Mouse (Mus musculus) adrenal gland (tissue): Measurements from ENCODE around the gene Fam13c.

Experiments
- intact Hi-C: fragments of 180-260 bp; cut with DNase I; formaldehyde crosslinking; loops from one replicate; pipeline ENCODE4 v1.15.1; 2025

Fam13c gene

DNA sequence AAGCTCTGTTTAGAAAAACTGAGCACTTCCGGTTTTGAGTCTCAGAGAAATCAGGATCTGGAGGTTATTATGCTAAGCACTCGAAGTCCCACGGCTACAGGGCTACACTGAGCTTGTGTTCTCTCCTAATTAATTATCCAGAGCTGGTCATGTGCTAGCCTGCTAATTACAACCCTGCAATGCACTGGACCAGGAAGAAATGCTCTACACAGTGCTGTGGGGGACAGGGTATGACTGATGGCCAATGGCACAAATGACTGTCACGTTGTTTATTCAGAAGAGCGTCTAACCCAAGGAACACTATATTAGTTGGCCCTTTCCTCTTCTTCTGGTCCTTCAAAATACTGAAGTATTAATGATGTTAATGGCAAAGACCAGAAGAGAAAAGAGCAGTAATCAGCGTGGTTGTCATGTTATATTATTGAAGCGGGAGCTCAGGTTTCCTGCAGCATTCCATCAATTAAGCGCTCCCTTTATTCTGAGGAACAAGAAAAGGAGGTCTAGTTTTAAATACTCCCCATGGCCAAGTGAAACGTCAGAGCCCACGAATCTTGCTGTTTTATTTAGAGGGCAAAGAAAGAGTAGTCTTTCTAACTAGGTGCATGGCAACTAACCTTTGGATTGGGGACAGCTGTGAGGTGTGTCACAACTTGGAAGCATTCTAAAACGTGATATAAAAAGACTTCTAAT is 18.4 kb downstream of the Fam13c start:
- intact Hi-C loops: no loop called here

DNA sequence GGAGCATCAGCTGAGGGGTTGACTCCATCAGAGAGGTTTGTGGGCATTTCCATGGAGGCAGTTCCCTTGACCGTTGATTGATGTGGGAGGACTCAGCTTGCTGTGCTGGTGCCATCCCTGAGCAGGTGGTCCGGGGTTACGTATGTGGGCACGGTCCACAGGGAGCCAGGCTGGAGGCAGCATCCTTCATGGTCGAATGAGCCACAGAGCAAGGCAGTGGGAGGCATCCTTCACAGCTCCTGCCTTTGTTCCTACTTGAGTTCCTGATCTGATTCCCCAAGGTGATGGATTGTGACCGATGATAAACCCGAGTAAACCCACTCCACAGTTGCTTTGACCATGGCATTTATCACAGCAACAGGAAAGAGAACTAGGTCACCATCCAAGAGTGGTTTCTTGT is 25.4 kb downstream of the Fam13c start:
- intact Hi-C loops: no loop called here

DNA sequence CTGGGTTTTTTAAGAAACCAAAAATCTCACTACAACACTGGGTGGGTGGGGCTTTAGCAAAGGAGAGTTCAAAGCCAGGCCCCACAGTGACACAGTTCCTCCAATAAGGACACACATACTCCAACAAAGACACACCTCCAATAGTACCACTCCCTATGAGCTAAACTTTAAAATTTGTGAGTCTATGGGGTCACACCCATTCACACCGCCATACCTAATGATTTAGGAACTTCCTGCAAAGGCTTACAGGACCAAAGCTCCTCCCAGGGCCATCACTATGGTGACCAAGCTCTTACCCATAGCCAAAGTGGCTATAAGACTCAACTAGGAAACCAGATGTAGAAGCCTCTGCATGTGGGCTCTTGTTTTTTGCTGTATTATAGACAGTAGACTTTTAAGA is 30.6 kb downstream of the Fam13c start:
- intact Hi-C loops: no loop called here

DNA sequence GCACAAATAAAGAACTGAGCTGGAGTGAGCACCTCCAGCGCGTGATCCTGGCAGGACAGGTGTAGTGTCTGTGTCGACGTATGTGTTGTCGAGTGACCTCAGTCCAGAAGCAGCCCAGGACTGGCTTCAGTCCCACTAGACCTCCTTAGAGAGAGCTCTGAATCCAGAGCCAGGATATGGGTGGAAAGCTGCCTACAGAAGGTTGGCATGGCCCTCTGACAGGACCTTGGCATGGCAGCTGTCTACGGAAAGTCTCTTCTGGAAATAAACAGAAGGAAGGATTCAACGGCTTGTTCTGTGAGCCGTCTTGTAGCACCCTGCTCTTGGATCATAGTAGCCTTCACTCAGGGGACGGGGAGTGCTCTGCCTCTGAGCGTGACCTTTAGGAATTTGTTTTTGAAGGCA is 37.5 kb downstream of the Fam13c start:
- intact Hi-C loops: no loop called here

DNA sequence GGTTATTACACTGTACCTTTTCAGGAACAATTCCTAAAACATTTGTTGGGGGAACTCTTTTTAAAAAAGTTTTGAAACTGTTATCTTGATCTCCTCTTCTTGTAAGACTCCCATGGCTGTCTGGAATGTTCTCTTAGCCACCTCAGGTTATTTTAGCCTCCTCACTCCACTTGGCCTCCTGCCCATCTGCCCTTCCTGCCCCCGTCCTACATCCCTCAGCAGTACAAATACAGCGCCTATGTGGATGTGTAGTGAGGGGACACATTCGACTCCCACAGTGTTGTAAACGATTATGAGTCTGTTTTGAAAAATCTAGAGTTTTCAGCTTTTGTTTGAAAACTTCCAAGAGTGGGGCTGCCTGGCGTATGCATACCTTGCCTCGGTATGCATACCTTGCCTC is 43.5 kb downstream of the Fam13c start:
- intact Hi-C loops: no loop called here

DNA sequence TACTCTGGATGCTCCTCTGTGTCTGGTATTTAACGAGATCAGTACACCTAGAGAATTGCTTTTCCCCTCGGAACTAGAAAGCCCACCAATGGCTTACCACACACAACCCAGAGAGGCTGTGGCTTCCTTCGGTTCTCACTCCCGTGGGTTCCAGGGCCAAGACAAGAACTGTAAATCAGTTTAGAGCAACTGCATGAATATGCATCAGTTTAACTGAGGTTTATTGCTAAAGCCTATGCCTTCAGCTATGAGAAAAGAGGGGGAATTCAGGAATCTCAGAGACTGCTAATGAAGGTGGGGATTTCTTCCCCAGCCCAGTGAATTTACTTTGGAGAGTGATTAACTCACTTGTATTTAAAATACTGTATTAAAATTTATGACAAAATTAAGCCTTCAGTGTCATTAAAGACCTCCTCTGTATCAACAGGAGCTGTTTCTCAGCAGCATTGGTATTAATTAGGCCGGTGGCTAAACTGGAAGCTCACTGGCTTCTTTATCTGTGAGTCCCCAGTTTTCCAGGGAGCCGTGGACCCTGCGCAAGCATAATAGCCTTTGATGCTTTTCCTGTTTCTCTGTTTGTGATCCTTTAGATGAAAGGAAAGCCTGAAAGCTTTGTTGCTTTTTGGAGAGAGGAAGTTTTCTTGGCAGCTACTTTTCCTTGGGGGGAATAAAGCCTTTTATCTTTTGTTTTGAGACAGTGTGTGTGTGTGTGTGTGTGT is 44.4 kb downstream of the Fam13c start:
- intact Hi-C loops: no loop called here

DNA sequence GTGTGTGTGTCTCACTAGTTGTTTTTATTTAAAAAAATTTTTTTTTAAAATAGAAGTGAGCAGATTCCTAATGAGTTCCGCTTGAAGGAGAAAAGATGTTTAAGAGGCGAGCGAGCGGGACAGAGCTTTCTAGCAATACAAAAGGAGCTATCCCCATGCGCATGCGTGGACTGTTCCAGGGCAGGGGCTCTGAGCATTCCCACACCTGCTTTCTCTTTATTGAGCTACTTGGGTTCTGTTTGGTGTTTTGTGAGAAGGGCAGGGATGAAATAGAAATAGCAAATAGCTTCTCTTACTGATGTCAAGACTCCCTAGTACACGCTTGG is 45.0 kb downstream of the Fam13c start:
- intact Hi-C loops: no loop called here

DNA sequence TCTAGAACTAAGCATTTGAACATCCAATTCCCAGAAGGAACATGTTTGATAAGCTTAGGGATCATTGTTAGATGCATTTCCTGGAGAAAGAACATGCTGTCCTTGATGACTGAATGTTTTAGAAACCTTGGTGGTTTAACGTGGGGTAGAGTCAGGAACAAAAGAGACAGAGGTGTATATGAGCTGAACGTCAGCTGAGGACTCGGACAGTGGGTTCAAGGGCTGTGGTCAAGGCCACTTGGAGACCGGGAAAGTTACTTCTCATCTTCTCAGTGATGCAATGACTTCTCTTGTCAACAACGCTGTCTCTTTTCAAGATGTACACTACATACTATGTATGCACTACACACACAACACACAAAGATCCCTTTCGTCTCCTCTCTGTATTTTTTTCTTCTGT is 46.4 kb downstream of the Fam13c start:
- intact Hi-C loops: no loop called here

DNA sequence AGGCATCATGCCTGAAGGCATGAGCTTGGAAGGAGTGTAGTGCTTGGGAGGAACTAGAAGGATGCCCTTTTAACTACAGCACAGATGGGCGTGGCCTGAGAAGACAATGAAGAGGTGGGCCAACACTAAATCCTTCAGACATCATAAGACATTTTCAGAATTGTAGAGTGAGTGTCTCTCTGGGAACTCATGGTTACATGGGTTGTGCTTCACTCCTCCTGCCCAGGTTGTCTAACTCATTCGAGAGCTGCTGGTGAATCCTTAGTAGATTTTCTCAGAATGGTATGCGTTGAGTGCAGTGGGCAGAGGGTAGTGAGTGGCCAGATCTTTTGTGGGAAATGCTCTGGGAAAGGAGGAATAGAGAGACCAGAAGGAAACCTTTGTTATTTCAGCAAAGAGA is 53.6 kb downstream of the Fam13c start:
- intact Hi-C loops: no loop called here

DNA sequence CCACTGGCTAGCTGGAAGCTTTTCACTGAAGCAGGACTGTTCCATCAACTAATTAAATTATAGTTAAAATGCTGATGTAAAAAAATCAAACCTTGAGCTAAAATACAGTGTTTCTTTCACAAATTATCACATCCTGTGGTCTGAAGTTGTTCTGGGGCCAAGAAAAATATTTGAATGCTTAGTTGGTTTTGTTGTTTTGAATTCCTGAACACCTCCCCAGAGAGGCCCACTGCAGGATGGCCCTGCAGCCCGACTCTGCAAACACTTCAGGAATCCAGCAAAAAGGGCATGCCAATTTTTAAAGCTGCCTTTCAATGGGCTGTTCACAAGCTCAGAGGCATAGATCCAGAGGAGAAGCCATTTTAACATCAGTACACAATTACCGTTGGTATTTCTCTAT is 54.2 kb downstream of the Fam13c start:
- intact Hi-C loops: no loop called here

DNA sequence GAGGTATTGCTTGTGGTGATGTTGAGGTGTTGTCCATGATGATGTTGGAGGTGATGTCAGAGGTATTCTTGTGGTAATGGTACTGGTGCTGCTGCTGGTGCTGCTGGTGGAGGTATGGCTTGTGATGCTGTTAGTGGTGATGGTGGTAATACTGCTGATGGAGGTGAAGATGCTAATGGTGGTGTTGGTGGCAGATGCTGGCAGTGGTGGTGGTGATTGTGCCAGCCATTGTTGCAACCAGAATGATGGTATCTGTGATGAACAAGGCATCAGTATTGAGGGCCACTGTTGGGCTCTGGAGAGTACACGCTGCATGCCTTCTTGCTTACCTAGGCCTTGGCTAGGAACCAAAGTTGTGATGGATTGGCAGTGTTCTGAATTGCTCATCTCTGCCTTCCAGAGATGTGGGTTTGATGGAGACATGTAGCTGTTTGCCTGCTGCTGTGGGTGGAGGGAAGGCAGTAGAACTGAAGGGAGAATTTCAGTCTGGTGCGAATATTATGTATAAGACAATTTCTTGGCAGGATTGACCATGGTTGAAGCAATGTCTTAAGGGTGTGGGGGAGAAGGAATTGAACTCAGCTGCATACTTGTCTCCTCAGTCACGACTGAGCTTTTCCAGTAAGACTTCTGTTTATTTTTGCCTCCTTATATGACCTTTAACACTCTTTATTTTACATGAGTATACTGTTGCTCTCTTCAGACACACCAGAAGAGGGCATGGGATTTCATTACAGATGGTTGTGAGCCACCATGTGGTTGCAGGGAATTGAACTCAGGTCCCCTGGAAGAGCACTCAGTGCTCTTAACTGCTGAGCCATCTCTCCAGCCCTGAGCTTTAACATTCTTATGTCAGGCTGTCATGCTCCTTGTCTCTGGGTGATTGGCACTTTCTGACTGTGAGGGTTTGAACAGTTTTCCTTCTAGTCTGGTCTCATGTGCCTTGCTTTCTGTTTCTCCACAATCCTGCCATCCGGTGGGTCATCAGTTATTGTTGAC is 55.1 kb downstream of the Fam13c start:
- intact Hi-C loops: no loop called here

DNA sequence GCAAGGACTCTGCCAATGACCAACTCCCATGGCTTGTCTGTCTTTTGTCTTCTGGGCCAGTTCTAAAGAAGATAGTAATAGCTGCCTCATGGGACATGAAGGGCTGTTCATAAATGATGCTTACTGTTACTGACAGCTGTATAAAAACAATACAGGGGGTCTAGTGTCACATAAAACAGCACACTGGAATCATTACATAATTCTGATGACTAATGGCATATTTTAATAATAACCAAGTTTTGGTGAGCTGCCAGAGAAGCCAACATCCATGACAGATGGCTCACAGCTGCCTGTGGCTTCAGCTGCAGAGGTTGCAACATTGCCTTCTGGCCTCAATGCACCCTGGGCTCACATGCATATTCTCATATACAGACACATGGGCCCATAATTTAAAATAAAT is 56.7 kb downstream of the Fam13c start:
- intact Hi-C loops: no loop called here

DNA sequence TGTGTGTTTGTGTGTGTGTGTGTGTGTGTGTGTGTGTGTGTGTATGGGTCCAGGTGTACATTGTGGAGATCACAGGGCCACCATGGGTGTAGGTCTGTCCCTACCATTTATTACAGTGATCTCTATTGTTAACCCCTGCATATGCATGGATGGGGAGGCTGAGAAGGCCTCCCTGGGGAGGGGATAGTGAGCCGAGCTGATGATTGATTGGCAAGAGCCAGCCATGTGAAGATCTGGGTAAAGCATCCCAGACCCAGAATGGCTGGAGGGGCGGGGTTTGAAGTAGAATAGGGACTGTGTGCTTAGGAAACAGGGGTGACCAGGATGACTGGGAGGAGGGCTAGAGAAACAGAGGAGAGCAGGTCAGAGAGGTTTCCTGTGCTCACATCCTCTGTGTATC is 58.0 kb downstream of the Fam13c start:
- intact Hi-C loops: no loop called here

DNA sequence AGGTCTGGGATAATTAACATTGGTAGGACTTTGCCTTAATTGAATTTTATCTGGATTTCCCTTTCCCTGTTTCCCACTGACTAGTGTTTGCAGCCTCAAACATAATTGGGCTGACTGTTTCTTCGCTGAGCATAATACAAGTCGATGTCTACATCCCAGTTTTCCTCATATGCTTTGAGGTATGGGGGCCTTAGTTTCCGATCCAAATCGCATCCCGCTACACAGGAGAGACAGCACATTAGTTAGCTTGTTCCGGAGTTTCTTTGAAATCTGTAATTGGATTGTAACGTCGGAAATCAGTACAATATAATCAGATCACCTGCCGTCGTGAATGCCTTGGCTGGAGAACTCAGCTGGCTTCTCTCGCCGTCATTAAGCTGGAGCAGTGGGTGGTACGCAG is 59.0 kb downstream of the Fam13c start:
- intact Hi-C loops: no loop called here

DNA sequence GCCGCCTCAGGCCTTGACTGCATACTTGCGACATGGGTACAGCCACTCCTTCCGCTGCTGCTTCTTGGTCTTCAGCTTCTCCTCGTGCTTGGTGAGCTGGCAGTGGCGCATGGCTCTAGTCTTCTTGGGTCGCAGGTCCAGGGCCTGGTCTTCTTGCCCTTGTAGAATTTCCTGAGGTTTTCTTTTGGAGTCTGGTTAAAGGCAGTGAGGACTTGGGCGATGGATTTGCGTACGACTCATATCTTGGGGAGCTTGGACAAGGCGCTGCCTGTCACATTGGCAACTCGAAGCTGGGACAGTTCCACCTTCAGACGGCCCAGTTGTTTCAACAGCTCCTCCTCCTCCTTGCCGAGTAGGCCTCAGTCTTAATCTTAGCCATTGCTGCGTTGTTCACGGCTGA is 64.6 kb downstream of the Fam13c start:
- intact Hi-C loops: no loop called here

DNA sequence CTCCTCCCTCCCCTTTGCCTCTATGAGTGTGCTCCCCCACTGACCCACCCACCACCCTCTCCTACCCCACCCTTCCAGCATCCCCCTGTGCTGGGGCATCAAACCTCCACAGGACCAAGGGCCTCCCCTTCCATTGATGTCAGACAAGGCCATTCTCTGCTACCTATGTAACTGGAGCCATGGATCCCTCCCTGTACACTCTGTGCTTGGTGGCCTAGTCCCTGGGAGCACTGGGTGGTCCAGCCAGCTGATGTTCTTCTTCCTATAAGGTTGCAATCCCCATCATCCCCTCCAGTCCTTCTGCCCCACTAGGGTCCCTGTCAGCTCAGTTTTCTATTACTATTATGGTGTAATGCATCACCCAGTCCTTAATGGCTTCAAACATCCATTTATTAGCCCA is 65.1 kb downstream of the Fam13c start:
- intact Hi-C loops: no loop called here

DNA sequence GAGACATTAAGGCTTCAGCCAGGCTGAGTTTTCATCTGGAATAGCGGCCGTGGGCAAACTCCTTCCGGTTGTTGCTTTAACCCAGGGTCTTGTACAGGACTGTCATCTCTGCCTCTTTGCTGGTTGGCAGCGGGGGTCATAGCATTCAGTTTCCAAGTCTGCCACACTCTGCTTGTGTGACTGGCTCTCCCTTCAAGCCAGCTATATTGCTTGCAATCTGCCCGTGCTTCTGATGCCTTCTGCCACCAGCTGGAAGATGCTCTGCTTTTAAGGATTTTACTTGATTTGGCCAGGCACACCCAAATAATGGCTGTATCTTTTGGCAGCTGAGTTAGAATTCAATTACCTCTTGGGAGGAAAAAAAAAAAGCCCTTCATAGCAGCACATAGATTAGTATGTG is 65.6 kb downstream of the Fam13c start:
- intact Hi-C loops: loop anchor here (2.0 kb wide), 1 partner anchor 137 kb away; no protein-coding TSS in a partner anchor

DNA sequence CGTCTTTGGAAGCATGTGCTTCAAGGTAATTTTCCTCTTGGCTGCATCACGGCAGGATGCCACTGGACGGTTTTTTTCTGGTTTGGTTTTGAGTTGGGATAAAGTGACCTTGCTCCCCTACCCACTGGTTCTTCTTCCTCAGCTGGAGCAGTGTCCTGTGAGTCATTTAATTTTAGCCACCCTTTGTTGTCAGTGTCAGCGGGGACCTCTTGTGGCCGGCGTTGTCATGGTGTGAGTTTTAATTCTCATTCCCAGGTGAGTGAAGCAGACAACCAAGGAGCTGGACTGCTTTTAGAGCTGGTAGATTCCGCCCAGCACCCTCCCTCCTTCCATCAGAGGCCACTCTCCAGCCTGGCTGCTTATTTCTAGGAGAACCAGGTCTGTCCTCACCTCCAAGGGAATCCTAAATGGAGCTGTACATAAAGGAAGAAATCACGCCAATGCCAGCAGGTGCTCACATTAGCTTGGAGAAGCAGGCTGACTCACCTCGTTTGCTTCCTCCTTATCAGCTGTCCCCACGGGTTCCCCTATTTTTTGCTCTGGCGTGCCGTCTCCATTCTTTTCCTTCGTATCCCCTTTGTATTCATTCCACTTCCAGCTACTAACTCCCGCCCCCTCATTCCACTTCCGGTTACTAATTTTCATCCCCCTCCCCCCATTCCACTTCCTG is 66.4 kb downstream of the Fam13c start:
- intact Hi-C loops: loop anchor here (2.0 kb wide), 1 partner anchor 138 kb away; no protein-coding TSS in a partner anchor

DNA sequence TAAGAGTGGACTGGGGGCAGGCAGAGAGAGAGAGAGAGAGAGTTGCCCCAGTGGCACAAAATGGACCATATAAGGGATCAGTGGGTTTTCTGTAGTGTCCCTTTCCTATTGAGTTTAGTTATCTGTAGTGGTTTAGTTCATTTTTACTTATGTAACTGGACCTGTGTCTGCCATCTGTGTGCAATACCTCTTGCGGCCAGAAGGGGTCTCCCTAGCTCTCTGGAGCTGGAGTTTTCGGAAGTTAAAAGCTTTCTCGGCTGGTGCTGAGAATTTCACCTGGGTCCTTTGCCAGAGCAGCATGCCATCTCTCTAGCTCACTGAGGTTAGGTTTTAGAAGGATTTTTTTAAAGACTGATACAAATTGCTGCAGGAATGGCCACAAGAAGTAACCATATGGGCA is 67.6 kb downstream of the Fam13c start:
- intact Hi-C loops: loop anchor here (2.0 kb wide), 1 partner anchor 139 kb away; no protein-coding TSS in a partner anchor

DNA sequence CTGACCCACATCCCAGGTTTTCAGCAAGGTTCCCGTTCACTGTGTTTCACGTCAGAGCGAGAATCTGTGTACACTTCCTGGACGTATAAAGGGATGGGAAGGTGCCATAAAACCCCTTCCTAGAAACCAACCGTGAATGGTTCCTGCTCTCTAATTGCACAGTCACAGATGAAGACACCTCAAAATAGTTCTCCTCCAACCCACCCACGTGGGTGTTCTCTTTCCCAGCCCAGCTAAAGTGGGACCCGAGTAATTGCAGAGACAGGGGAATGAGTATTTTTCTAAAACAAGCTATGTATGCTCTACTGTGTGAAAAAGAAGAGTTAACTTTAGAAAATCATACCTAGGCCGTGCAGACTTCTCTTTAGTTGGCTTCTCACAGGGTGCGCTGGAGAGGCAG is 74.6 kb downstream of the Fam13c start:
- intact Hi-C loops: no loop called here

DNA sequence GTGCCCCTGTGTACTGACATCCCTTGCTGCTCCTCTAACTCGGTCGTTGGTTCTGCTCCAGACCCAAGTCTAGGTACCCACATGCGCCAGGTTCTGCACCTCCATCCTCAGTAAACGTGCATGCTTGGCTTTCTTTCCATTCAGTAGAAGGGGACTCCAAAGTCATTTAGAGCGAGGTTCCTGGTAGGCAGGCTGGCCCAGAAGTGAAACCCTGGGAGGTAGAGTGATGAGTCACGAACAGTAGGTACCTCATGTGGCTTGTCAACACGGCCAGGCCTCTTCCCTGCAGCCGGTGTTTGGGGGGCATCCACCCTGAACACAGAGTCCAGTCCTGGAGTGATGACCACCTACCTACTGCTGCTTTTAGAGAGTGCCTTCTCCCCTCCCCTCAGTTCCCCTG is 76.4 kb downstream of the Fam13c start:
- intact Hi-C loops: no loop called here
